Mouse (Mus musculus) CH12.LX (cell line): Measurements from ENCODE around the gene Insig1.

ENCODE experiments used
- CTCF ChIP-seq, 2 experiments: IDR thresholded peaks in 1 of 2; conservative IDR thresholded peaks in 1 of 2; 2 replicates each; pipeline ENCODE4 v1.5.1; 2011 to 2012; ENCODE audit warnings: low read depth in 2 of 2, low read length in 2 of 2, improper control_type of control experiment in 1 of 2, inconsistent platforms in 1 of 2, mild to moderate bottlenecking in 1 of 2, moderate library complexity in 1 of 2
- JUND ChIP-seq: conservative IDR thresholded peaks from 2 replicates; pipeline ENCODE4 v1.6.1; 2011; ENCODE audit warnings: low read depth, low read length, improper control_type of control experiment

- TF ChIP-seq CTCF (conservative IDR thresholded peaks at IDR 0.05 in 1 of 2, IDR thresholded peaks at IDR 0.05 in 1 of 2; ENCODE audit: low read depth in 2 of 2, low read length in 2 of 2) = no peak
- no peak for TF ChIP-seq JUND
These were observed 33.5 kb upstream of the Insig1 start for GRCm38 (mm10) chr5:28037639-28038038.
